Mouse (Mus musculus): Measurements from ENCODE around the gene Tbx15. TPM values are rescaled to one million over a fixed set of nuclear protein-coding genes. Genes with fewer than 3 reads are reported as not detected.

The Tbx15 gene
- polyA plus RNA-seq, 1 experiment: 1.7 TPM

DNA sequence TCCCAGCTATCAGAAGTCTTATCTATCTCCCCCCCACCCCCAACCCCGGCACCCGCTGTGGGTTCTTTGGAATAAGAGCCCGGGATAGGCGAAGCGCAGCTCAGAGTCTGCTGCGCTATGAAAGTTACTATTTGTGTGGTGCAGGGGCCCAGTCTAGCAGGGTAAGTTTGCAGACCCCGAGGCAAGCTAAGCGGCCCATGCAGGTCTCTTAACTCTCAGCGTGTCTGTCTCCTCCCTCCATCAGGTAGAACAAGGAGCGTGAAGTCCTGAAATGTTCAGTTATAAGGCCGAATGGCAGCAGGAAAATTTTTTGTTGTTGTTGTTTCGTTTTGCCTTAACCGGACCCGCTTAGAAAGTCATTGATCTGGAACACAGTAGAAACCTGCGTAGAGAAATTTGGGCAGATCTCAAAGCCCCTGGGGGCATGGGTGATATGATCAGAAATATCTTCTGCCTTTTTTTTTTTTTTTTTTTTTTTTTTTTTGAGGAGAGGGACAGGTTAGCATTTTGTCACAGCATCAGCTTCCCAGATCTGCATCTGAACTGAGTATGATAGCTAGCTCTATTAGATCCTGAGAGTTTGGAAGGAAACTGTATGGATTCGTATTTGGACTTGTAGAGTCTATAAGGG is 12.4 kb downstream of the Tbx15 start:
- Histone ChIP-seq H3K27ac (ENCODE audit: insufficient read depth, low read length) (no peak overlapping the region), H3K9me3 (replicated peaks; ENCODE audit: control insufficient read depth, insufficient read depth, low read length, poor library complexity, severe bottlenecking) (no peaks in the 10 kb centered on the region), H3K9ac (ENCODE audit: low read depth, poor library complexity, severe bottlenecking) (no peak overlapping the region), H3K4me3 (ENCODE audit: low read depth, low read length) (no peak overlapping the region), H3K36me3 (ENCODE audit: control insufficient read depth, insufficient read depth, low read length, poor library complexity, severe bottlenecking) (no peaks in the 10 kb centered on the region), H3K4me1 (ENCODE audit: control insufficient read depth, insufficient read depth, low read length) (no peaks in the 10 kb centered on the region), H3K27me3 (ENCODE audit: control insufficient read depth, insufficient read depth, low read length, poor library complexity, severe bottlenecking) (peaks cover 38% of the 10 kb centered on the region)
- TF ChIP-seq EP300 (IDR thresholded peaks at IDR 0.05; ENCODE audit: insufficient read depth, low read depth, low read length): no peak
- no peak for TF ChIP-seq CTCF (IDR thresholded peaks at IDR 0.05; ENCODE audit: low read depth, low read length)
- TF ChIP-seq POLR2A (IDR thresholded peaks at IDR 0.05; ENCODE audit: insufficient read depth, low read length): no peak

DNA sequence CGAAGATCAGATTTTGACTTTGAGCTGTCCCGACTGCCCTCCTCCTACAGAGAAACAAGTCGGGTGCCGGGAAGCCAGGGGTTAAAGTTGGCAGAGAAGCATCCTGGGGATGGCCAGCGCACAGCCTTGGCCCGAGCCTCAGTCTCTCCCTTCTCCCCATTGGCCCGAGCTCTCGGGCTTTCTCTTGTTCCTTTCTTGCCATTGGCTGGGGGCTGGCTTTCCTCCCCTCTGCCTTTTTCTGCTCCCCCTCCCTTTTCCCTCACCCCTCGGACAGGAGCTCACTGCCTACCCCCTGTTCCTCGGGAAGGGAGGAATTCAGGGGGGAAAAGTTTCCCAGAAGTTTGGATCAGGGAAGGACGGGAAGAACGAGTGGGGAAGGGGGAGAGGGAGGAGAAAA is 12.9 kb downstream of the Tbx15 start:
- H3K27me3 ChIP-seq (ENCODE audit: control insufficient read depth, insufficient read depth, low read length, poor library complexity, severe bottlenecking): peaks cover 38% of the 10 kb centered on the region
- peak overlapping the region; percentile 64 for H3K9ac ChIP-seq (ENCODE audit: low read depth, poor library complexity, severe bottlenecking)
- H3K36me3 ChIP-seq (ENCODE audit: control insufficient read depth, insufficient read depth, low read length, poor library complexity, severe bottlenecking): no peaks in the 10 kb centered on the region
- H3K27ac ChIP-seq (ENCODE audit: insufficient read depth, low read length): no peak overlapping the region
- H3K4me3 ChIP-seq (ENCODE audit: low read depth, low read length): peak overlapping the region; percentile 51; the same call in 1 of the 2 replicates
- no peaks in the 10 kb centered on the region for H3K9me3 ChIP-seq (replicated peaks; ENCODE audit: control insufficient read depth, insufficient read depth, low read length, poor library complexity, severe bottlenecking)
- no peak for TF ChIP-seq POLR2A (IDR thresholded peaks at IDR 0.05; ENCODE audit: insufficient read depth, low read length)
- TF ChIP-seq CTCF (IDR thresholded peaks at IDR 0.05; ENCODE audit: low read depth, low read length): no peak
- no peak for TF ChIP-seq EP300 (IDR thresholded peaks at IDR 0.05; ENCODE audit: insufficient read depth, low read depth, low read length)
- no peaks in the 10 kb centered on the region for H3K4me1 ChIP-seq (ENCODE audit: control insufficient read depth, insufficient read depth, low read length)

DNA sequence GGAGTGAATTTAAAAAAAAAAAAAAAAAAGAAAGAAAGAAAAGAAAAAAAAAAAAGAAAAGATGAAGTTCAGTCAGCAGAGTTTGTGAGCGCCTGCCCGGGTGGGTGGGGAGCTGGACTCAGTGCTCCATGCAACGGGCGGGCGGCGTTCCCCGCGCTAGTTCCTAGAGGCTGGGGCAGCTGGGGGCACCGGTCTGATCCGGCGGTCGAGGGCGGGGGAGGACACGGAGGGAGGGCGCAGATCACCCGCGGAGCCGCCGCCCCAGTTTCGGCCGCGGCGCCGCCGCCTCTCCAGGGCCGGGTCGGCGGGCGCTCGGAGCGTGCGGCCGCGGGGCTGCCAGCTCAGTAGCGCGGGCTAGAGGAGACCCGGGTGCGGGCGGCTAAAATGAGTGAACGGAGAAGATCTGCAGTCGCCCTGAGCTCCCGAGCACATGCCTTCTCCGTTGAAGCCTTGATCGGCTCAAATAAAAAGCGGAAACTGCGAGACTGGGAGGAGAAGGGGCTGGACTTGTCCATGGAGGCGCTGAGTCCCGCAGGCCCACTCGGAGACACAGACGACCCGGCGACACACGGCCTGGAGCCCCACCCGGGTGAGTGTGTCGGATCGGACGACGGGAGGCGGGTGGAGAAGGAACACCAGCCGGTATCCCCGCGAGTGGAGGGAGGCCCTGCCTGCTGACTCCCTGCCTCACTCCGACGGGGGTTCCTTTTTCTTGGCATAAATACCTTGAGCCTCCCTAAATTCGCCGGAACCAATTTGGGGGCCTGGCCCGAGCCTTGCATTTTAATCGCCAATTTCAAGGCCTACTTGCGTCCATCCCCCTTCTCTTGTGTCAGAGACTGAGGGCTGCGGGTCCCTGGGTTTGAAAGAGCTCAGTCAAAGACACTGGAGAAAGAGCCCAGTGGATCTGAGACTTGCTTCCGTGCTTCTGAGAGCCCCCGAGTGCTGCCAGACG is 13.6 kb downstream of the Tbx15 start:
- H3K4me1 ChIP-seq (ENCODE audit: control insufficient read depth, insufficient read depth, low read length): no peaks in the 10 kb centered on the region

DNA sequence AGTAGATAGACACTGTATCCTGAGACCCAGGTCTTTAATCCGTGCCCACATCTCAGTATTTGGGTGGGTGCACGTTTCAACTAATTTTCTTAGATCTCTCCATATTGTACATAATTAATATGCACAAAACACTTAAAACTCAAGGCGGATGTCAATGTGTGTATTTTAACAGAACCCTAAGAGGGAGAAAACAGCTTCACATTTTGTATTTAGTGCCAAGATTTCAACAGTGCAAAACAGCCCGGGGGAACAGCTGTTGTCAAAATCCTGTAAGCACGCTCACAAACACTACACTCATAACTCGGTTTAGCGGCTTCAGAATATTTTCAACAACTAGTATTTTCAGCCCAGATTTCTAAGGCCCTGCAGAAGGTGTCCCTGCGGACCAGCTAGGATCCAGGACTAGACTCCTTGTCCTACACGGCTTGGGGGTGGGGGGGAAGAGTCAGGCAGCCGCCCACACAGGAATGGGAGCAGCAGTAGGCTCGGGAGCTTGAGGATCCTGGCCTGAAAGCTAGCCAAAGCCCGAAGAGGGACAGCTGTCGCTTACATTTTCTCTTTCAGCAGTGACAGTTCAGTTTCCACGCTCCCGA is 14.5 kb downstream of the Tbx15 start:
- no peak overlapping the region for H3K9ac ChIP-seq (ENCODE audit: low read depth, poor library complexity, severe bottlenecking)
- H3K4me1 ChIP-seq (ENCODE audit: control insufficient read depth, insufficient read depth, low read length): no peaks in the 10 kb centered on the region
- H3K9me3 ChIP-seq (replicated peaks; ENCODE audit: control insufficient read depth, insufficient read depth, low read length, poor library complexity, severe bottlenecking): no peaks in the 10 kb centered on the region
- no peak overlapping the region for H3K4me3 ChIP-seq (ENCODE audit: low read depth, low read length)
- peaks cover 33% of the 10 kb centered on the region for H3K27me3 ChIP-seq (ENCODE audit: control insufficient read depth, insufficient read depth, low read length, poor library complexity, severe bottlenecking)
- H3K36me3 ChIP-seq (ENCODE audit: control insufficient read depth, insufficient read depth, low read length, poor library complexity, severe bottlenecking): no peaks in the 10 kb centered on the region
- TF ChIP-seq CTCF (IDR thresholded peaks at IDR 0.05; ENCODE audit: low read depth, low read length) (no peak), EP300 (IDR thresholded peaks at IDR 0.05; ENCODE audit: insufficient read depth, low read depth, low read length) (no peak), POLR2A (IDR thresholded peaks at IDR 0.05; ENCODE audit: insufficient read depth, low read length) (no peak)
- no peak overlapping the region for H3K27ac ChIP-seq (ENCODE audit: insufficient read depth, low read length)

More for the DNA sequence above, 13.6 kb downstream of the Tbx15 start:
- H3K4me3 ChIP-seq (ENCODE audit: low read depth, low read length): peak overlapping the region; percentile 62
- no peaks in the 10 kb centered on the region for H3K9me3 ChIP-seq (replicated peaks; ENCODE audit: control insufficient read depth, insufficient read depth, low read length, poor library complexity, severe bottlenecking)
- no peak for TF ChIP-seq EP300 (IDR thresholded peaks at IDR 0.05; ENCODE audit: insufficient read depth, low read depth, low read length)
- no peak for TF ChIP-seq CTCF (IDR thresholded peaks at IDR 0.05; ENCODE audit: low read depth, low read length)
- TF ChIP-seq POLR2A (IDR thresholded peaks at IDR 0.05; ENCODE audit: insufficient read depth, low read length): no peak
- peak overlapping the region; percentile 64 for H3K9ac ChIP-seq (ENCODE audit: low read depth, poor library complexity, severe bottlenecking)
- peaks cover 36% of the 10 kb centered on the region for H3K27me3 ChIP-seq (ENCODE audit: control insufficient read depth, insufficient read depth, low read length, poor library complexity, severe bottlenecking)
- H3K36me3 ChIP-seq (ENCODE audit: control insufficient read depth, insufficient read depth, low read length, poor library complexity, severe bottlenecking): no peaks in the 10 kb centered on the region
- no peak overlapping the region for H3K27ac ChIP-seq (ENCODE audit: insufficient read depth, low read length)

DNA sequence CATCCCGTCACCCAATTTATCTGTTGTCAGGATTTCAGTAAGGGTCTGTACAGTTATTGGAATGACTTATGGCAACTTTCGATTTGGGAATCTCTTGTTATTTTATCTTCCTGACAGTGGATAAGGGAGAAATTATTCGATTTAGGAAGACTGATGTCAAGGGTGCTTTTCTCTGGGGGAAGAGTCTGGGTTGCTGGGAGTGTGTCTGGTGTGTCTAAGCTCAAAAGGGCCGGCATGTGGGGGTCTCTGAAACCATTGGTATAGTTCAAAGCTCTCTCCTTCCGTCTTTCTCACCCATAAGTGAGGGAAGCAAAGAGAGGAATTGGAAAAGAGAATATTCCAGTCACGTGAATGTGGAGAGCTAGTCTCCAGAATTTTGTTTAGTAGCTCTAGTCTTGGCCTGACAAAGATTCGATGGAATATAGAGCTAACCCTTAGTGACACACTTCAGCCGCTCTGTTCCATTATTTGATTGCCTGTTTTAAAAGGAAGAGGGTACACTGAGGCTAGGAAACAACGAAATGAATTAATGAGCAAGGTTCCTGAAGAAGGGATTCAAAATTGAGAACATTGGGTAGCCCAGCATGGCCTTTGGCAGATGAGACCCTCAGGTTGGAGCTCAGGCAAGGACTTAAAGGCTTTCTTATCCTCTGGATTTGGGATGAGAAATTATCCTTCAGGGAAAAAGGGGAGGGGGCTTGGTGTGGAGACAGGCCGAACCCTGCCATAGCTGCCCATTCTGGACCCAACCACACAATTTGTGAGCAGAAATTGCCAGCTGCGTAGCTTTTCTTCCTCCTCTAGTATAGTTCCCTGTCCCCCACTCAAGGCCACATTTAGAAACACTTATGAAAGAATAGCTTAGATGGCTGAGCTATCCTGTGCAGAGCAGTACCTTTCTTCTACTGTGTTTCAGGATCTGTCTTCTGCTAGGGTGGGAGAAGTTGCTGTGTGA is 15.5 kb downstream of the Tbx15 start:
- Histone ChIP-seq H3K4me3 (ENCODE audit: low read depth, low read length) (no peak overlapping the region), H3K27me3 (ENCODE audit: control insufficient read depth, insufficient read depth, low read length, poor library complexity, severe bottlenecking) (peaks cover 30% of the 10 kb centered on the region), H3K36me3 (ENCODE audit: control insufficient read depth, insufficient read depth, low read length, poor library complexity, severe bottlenecking) (no peaks in the 10 kb centered on the region), H3K9ac (ENCODE audit: low read depth, poor library complexity, severe bottlenecking) (no peak overlapping the region), H3K27ac (ENCODE audit: insufficient read depth, low read length) (no peak overlapping the region), H3K9me3 (replicated peaks; ENCODE audit: control insufficient read depth, insufficient read depth, low read length, poor library complexity, severe bottlenecking) (no peaks in the 10 kb centered on the region), H3K4me1 (ENCODE audit: control insufficient read depth, insufficient read depth, low read length) (no peaks in the 10 kb centered on the region)
- TF ChIP-seq POLR2A (IDR thresholded peaks at IDR 0.05; ENCODE audit: insufficient read depth, low read length): no peak
- TF ChIP-seq EP300 (IDR thresholded peaks at IDR 0.05; ENCODE audit: insufficient read depth, low read depth, low read length): no peak
- TF ChIP-seq CTCF (IDR thresholded peaks at IDR 0.05; ENCODE audit: low read depth, low read length): no peak

Data from ES-Bruce4 (cell line).